Mouse (Mus musculus) c-Kit-positive CD71-positive TER-119-positive erythroid progenitor cells, embryonic 14.5 days (primary cell): ENCODE measurements at regions not wholly inside any gene's neighbourhood (a gene's known extent, or its start where the extent isn't known, plus 50 kb on each side); places are given as distances from the start of the nearest gene placed in this dataset.
A peak's percentile ranks its signal among the peaks of the same experiment; 100 is the strongest.
"Not testable (repeated sequence)": the region's sequence is repeated elsewhere in the genome, so short reads cannot be mapped to it uniquely, and the experiment has no call there.

ENCODE experiments used
- DNase-seq: peaks from one replicate; pipeline ENCODE4 v3.0.0-alpha.2; 2013; ENCODE audit warnings: low spot score

DNA sequence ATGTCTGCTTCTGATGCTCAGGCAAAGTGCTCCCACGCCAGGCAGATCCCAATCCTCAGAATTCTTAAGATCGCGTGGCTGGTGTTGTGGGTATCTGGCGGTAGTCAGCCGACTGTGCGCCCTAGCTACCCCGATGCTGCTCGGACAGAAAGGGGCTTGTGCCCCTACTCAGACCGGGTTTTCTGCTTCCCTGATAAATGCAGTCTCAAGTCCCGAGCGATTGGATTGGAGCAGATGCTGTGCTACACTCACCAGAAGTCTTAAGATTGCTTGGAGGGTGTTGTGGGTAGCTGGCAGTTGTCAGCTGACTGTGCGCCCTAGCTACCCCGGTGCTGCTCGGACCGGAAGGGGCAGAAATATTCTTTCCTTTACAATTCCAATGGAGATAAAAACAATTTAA, 99.3 kb downstream of the Gm7489 start:
- not testable (repeated sequence) for DNase-seq

DNA sequence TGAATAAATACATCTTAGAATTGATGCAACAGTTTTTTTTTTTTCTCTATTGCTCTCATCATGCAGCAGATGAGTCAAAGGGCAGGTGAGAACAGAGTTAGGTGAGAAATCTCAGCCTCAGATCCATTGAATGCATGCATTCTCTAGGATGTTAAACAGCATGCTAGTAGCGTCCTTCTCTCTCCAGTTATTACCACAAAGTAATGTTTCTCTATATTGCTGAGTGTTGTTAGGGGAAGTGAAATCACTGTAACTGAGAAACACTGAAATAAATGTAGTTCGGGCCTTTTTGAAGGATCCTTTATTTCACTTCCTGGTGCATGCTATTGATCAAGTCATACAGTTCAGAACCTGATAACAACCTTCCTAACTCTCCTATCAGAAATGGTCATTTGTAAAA, 105.2 kb downstream of the Gm7489 start:
- DNase-seq: no peak

DNA sequence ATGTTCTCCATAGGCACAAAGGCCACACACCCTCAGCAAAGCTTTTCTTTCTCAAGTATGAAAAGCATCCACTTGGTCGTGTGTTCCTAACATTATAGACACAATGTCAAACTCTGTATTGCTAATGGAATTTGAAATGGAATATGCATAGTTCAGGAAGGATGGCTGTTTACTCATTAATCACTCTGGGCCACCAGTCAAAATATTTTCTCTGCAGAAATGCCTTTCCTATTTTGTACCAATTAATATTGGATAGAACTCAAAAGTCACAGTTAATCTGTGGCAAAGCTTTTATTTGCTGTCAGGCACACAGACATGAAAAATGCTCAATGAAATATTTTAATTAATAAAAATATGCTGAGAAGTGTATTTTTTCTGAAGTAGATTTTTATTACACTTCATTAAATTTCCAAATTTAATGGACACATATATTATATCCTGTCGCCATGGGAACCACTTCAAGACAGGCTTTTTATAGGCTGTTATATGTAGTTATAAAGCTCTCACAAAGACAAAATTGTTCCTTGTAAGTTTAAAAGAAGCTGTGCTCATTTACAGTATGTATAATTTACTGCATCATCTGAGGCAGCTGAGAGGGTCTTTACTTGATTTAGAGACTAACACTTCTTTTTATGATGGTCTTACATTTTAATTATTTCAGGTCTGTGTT, 110.6 kb downstream of the Gm7489 start:
- no peak for DNase-seq

DNA sequence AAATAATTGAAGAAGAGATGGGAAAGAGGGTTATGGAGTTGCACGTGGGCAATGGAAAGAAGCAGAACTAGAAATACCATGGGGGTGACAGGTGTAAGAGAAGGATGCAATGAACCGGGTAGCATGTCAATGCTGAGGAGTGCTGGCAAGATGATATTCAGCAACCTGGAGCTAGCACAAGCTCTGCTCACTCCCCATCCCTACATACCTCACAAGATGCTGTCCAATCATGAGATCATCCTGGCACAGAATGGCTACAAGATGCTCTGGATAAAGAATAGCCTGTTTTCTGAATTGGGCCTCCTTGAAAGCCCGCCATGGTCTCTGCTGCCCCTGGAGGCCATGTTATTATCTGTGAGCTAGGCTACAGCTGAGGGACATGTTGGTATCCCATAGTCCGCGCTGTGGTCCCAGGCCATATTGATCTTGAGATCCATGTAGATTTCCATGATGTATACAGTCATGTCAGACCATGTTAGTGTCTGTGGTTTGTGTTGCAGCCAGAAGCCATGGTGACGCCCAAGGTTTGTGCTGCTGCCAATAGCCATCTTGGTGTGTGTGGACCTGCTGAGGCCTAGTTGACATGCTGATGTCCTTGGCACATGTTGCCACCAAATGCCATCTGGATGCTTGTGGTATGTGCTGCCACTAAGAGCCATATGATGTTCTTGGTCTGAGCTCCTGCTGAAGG, 114.0 kb downstream of the Gm7489 start:
- no peak for DNase-seq

DNA sequence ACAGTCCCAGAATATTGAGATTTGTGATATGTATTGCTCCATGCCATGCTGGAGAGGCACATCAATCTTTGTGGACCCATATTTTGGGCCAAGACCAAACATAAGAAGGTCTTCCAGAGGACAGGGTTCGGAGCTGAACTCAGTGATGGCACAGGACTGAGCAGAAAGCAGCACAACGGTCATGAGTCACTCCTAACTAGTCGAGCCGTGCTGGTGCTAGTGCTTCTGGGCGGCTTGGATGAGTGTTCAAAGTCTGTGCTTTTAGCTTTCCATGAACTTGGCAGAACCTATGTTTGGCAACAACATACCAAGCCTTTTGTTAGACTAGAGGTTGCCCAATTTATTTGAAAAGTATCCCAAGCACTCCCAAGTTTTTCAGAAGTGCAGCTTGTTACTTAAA, 149.1 kb downstream of the Gm7489 start:
- DNase-seq: no peak

DNA sequence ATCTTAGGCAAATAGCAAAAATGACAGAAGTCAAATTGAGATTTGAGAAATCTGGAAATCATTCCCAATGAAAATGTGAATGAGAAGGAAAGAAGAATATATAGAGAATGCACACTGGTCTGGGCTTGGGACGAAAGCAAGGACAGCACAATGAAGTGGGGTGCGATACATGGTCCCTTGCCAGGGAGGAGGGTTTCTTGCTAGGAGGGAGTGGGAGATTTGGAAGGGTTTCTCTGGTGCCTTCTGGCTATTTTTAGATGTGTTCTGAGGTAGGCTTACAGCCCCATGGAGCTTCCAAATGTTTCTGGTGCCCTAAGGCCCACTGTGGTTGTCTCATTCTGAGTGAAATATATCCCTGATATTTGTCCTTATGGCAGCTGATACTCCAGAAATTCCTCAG, 166.0 kb downstream of the Gm7489 start:
- no peak for DNase-seq

DNA sequence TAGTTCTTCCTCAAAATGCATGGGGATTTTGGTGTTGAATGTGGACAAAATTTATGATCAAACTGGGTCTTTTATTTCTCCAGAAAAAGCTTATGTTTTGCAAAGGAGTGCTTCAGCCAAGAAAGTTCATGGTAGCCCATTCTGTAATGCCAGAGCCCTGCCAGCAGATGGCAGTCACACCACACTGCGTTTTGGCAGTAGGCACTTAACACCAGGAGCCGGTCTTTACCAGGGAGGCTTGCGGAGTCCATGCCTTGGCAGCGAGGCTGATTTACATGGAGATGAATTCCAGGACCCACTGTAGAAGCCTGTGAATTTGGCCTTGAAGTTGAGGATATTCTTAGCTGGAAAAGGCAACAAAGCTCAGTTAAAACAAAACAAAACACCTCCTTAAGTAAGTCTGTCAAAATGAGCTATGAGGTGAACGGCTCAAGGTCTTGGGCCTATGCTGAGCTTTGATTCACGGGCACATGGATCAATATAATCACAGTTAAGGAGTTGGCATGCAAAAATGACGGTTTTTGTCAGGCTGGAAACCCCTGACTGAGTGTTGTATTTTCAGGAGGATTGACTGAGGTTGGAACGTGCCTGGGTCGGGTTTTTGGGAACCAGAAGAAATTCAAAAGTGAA, 185.4 kb downstream of the Gm7489 start:
- DNase-seq: peak; percentile 7

DNA sequence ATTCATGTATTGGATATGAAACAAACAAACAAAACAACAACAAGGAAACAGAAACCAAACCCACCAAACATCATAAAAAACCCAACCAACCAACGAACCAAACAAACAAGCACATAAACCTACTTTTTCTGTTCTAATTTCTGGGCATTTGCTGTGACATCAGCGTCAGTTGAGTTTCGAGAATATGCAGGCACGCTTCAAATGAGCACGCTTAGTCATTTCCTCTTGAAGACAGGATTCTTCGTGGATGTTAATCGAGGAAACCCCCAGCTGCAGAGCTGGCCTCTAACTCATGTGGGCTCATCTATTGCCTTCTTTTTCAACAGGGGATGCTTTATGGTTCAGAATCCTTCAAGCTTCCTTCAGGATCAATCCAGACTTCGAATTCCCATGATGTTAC, 187.0 kb downstream of the Gm7489 start:
- no peak for DNase-seq

DNA sequence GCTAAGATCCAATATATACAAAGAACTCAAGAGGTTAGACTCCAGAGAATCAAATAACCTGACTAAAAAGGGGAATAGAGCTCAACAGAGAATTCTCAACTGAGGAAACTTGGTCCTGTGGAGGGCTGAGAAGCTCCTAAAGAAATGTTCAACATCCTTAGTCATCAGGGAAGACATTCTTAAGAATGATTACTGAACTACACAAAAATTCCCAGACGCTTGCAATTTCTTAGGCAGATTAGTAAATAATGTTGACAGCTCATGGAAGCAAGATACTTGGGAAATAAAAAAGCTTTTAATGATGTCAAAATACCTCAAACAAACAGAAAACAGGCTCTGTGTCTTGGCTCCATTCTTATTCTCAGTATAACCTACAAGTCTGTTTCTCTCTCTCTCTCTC, 206.6 kb downstream of the Gm7489 start:
- no peak for DNase-seq

DNA sequence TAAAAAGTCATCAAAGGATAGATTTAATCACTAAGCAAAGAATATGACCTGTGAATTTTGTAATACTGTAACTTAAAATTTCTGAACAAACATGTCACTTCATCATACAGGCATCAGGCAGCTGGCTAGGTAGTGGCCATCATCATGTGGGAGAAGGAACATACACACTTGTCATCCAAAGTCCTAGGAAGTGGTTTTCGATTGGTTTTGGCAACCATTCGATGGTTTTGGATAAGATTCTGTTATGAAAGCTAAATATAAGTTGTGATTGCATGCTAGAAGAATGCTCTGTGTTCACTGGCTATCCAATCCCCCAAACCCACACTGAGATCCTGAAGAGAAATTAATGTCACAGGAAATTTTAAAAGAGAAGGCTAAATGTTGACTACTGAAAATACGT, 207.7 kb downstream of the Gm7489 start:
- DNase-seq: no peak

DNA sequence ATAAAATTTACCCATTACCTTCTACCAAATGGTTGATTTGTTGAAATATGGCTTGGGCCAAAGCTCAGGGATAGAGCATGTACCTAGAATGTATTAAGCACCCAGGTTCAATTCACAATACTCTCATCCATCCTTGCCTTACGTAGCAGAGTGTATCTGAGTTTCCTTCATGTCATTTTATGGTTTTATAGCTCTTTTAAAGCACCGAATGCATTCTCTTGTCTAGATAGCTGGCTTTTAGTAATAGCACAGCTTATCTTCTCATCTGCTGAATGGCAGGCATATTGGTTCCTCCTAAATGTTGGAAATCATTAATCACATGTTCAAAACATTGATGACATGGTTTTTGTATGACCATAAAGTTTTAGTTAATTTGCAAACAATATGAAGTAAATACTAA, 212.8 kb downstream of the Gm7489 start:
- DNase-seq: no peak

DNA sequence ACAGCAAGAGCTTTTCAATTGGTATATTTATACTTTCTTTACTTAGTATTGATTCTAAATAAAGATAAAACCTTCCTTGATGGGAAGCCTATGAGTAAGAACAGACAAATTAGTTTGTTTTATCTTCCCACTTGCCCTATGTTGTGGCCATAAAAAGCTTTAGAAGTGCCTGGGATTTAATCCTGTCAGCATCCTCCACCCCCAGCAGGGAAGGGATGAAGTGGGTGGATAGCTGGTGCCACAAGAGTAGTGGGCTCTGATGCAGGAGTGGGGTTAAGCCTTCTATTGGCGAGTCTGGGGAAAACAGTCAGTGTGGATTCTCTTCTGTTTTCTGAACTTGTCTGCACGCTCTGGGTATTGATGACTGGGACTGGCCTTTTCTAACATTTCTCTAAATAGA, 227.7 kb downstream of the Gm7489 start:
- DNase-seq: no peak

DNA sequence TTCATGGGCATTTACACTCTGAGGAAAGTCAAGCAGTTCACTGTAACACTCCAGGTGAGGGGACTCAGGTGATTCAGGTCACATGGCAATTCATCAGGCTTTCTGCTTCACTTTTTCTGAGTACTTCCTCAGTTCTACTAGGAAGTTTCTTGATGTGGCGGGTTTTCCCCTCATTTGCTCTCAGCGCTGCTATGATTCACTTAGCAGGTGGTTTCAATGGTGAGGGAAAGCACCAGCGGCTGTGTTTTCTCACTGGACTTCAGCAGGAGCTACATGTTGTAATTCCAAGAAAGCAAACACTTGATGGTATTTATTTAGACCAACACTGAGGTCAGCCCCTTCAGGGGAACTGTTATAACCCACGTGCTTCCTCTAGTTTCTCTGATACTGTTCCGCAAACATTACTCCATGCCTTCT, 229.4 kb downstream of the Gm7489 start:
- DNase-seq: no peak

DNA sequence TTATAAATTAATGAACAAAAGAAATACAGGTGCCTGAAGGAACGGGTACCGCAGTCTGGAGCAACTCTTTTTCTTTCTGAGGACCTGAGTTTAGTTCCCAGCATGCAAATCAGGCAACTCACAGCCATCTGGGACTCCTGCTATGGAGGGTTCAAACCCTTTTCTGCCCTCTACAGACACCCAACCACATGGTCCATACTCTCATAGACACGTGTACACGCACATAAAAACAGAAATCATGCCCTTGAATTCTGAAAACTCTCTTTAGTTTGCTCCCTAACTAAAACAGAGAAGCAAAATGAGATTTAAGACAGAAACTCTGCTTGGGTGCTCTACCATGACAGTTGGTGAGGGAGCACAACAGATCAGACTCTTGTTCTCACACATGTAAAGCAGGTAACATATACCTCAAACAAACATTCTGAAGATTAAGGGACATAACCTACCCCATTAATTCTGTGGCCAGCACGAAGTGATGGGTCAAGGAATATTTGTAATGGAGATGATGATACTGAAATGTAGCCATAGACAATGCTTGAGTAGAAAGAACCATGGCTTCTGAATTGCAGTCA, 233.3 kb downstream of the Gm7489 start:
- DNase-seq: no peak

DNA sequence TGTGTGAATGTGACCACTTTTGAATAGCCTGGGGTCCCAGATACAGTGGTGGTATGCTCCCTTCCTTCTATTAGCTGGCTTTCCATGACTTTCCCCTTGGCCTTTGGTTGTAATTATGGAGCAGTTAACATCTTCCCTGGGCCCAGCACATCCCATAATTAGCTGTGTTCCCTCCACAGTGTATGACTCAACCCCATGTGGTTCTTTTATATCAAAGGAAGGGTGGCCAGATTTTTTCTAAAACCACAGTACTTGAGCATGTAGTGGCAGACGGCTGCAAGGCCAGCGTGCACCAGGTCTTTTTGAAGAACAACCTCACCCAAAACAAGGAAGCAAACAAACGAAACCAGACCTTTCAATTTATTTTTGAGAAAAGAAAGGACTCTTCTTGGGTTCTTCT, 235.8 kb downstream of the Gm7489 start:
- no peak for DNase-seq

DNA sequence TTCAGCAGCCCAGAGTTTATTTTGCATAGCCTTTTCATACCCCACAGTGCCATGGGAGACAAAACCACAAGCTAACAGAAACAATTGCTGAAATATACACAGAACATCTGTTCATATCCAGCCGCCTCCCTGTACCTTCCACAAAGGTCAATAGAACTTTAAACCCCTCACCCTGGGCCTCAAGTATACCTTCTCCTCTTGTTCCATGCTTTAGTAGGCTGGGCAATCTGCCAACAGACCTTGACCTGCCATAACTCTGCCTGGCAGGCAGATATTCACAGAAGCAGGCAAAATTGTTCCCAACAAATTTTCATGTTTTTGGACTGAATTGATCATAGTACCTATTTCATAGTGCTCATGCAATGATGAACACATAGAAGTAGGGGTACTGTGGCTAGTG, 279.6 kb downstream of the Gm7489 start:
- no peak for DNase-seq

DNA sequence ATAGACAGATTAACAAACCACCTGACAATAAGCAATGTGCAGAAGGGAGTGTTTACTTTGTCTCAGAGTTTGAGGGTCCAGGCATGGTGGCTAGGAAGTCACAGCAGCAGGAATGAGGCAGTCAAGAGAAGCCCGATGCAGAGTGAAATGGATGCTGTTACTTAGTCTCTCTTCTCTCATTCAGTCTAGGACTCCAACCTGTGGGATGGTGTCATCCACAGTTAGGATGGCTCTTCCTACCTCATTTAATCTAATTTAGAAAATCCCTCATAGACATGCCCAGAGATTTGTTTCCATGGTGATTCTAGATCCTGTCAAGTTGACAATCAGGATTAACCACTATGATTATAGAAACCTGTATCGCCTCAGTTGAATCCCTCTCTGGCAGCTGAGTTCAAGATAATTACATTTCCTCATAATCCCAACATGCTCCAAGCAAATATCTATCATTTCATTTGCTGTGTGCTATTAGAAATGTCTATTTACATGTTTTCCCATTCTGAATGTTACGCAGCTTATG, 283.2 kb downstream of the Gm7489 start:
- DNase-seq: no peak

DNA sequence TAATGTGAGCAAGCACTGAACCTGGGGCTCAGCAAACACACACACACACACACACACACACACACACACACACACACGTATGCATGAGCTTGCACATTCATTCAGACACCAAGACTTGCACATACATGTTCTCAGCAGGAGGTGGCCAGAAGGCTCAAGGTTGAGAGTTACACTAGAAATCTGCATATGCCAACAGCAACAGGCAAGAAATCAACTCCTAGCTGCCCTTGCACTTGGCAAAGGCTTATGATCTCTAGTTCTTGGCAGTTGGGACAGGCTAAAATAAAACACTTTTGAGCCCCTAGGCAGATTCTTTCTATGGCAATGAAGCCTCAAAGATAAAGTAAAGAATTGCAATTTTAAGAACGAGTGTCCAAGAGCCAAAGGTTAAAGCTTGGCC, 292.5 kb downstream of the Gm7489 start:
- DNase-seq: no peak

DNA sequence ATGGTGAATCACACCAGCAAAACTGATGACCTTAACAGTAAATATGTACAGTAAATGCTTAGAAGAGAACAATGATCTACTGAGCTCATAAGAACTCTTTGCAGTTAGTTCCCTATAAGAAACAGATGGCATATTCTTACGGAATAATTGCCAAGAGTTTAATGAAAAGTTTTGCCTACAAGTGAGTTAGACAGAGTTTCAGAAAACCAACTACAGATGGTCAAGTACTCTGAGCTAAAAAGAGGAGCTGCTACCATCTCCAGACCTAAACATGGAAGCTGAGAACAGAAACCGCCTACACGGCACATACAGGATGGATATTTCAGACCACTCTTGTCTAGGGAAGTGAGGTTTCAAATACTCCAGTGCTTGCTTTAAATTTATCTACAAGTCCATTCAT, 293.1 kb downstream of the Gm7489 start:
- no peak for DNase-seq
